Mouse (Mus musculus) bone marrow macrophage, adult 2 months (primary cell): ENCODE measurements around the gene Baiap2l1. TPM values are rescaled to one million over a fixed set of nuclear protein-coding genes. Genes with fewer than 3 reads are reported as not detected.

Experiments
- H3K27ac ChIP-seq: 2 replicates; pipeline ENCODE4 v1.5.1; 2012; ENCODE audit warnings: low read depth, low read length; ENCODE audit not compliant: insufficient read depth
- H3K4me1 ChIP-seq: 2 replicates; pipeline ENCODE4 v1.6.1; 2012; ENCODE audit warnings: low read length; ENCODE audit not compliant: control insufficient read depth, insufficient read depth
- H3K4me3 ChIP-seq: 2 replicates; pipeline ENCODE4 v1.5.1; 2012; ENCODE audit warnings: mild to moderate bottlenecking, low read length, moderate library complexity; ENCODE audit not compliant: insufficient read depth
- CTCF ChIP-seq: IDR thresholded peaks from 2 replicates; pipeline ENCODE4 v1.5.1; 2012; ENCODE audit warnings: low read depth, mild to moderate bottlenecking, low read length, moderate library complexity
- POLR2A ChIP-seq: IDR thresholded peaks from 2 replicates; pipeline ENCODE4 v1.6.1; 2012; ENCODE audit warnings: mild to moderate bottlenecking, low read depth, low read length, borderline replicate concordance
- polyA plus RNA-seq: library from polyadenylated mRNA; stranded (reverse); fragments of >200 nt; gene quantifications from 2 replicates; pipeline ENCODE4 v1.2.4, GENCODE M21; 2012; ENCODE audit not compliant: missing spikeins, insufficient read depth, insufficient read length

Gene Baiap2l1
- polyA plus RNA-seq, 1 experiment = not detected

DNA sequence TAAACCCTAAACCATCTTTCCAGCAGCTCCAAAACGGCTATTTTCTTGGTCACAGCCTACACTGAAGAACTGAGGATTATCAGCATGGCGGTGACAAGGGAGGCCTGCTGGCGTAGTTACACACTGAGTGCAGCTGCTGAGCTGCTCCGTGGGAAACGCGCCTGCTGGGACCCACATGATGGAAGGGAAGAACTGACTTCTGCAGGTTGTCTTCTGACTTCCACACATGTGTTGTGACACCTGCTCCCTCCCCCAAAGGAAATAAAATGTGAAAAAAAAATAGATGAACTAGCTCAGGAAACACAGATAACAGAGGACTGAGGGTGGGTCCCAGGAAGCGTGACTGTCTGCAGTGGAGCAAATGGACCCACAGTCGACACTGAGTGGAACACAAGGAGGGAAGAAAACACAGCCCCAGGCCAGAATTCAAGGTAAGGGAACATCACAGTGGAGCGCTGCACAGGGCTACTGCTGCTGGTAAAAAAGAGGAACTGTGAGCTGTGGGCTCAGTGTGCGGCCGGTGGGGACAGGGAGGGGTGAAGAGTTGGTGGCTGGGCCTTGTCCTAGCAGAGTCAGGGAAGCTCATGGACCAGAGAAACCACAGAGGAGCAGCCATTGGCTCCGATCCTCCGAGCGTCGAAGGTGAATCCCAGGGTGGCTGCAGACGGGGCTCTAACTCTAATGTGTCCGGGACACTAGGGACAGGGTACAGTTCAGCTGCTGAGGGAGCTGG lies 80.8 kb downstream of the Baiap2l1 start:
- Histone ChIP-seq H3K4me1 (peaks cover 14% of the 10 kb centered on the region), H3K27ac (no peak overlapping the region), H3K4me3 (no peak overlapping the region)
- no peak for TF ChIP-seq POLR2A

DNA sequence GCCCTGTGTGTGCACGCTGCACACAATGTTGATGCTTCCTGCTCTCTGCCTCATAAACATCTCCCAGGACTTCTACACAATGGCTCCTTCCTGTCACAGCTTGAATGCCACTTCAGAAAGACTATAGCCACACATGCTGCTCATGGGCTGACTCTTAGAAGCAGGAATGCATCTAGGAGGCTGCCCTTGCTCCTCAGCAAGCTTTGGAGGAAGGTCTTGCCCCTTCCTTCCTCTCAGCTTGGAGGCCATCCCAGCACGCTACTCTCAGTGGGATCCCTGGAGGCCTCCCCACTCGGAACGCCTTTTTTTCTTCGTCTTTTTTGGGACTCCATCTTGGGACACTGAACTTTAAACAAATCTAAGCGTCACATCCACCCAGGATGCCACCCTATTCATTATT lies 83.0 kb downstream of the Baiap2l1 start:
- Histone ChIP-seq H3K27ac (no peak overlapping the region), H3K4me1 (peaks cover 13% of the 10 kb centered on the region), H3K4me3 (no peak overlapping the region)
- TF ChIP-seq CTCF (no peak), POLR2A (no peak)

DNA sequence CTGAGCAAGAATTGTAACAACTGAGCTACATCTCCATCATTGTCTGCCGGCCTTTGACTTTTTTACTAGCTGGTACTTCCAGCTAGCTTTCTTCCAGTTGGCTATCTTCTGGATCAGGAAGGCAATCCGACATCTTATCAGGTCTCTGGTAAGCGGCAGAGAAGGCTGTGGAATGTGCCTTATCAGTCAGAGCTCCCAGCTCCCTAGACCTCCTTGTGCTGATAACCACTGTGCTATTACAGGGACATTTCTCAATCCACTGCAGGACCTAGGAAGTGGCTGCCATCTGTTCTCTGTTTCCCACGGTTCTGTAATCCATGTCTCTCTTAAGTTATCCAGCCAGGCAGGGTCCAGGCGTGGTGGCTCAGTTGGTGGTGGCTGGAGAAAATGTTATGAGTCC lies 86.1 kb downstream of the Baiap2l1 start:
- TF ChIP-seq POLR2A (no peak), CTCF (no peak)
- H3K4me1 ChIP-seq = peaks cover 16% of the 10 kb centered on the region
- no peak overlapping the region for H3K27ac ChIP-seq
- no peak overlapping the region for H3K4me3 ChIP-seq

DNA sequence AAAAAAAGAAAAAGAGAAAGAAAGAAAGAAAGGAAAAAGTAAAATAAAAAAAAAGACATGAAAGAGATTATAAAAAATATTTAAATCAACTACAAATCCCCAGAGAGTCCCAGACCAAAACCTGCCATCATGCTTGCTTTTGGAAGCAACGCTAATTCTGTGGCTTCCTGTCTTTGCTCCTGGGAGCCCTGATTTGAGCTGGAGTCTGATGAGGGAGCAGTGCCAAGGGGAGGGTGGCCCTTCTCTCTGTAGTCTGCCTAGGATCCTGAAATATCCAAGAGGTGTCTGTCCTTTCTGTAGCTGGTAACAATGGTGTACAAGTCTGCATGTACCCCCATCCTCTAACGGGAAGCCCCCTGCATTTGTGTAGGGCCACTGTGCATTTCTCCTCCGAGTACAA lies 86.8 kb downstream of the Baiap2l1 start:
- TF ChIP-seq POLR2A (no peak), CTCF (no peak)
- H3K4me1 ChIP-seq = peaks cover 21% of the 10 kb centered on the region
- no peak overlapping the region for H3K4me3 ChIP-seq
- no peak overlapping the region for H3K27ac ChIP-seq

DNA sequence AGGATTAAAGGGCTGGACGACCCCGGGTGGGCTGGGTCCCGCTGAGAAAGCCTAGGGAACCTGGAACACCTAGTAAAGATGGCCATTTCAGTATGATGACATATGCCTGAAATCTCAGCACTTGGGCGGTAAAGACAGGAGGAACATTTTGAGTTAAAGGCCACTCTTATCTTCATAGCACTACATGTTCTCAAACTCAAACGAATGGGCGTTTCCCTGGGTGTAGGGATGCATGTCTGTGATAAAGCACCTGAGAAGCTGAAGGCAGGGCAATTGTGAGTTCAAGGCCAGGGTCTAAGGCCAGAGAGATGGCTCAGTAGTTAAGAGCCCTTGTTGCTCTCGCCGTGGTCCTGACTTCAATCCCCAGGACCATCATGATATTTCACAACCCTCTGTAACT lies 87.5 kb downstream of the Baiap2l1 start:
- no peak overlapping the region for H3K27ac ChIP-seq
- no peak overlapping the region for H3K4me3 ChIP-seq
- TF ChIP-seq POLR2A (no peak), CTCF (no peak)
- H3K4me1 ChIP-seq = peaks cover 25% of the 10 kb centered on the region

DNA sequence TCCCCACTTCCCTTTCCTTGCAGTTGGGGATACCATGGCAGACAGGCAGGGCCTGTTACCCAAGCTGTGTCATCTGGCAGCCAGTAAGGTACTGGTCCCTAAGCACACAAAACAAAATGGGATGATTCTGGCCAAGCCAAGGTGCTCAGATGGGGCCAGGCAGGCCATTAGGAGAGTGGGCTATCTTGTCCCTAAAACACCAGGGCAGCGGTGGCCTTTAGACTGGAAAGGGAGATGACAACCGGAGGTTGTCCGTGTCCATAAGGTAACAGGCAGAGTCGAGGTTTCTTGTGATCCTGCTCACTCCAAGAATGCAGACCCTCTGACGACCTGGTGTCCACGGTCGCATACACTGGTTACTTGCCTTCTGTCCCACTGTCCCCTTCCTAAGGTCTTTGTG lies 88.0 kb downstream of the Baiap2l1 start:
- H3K27ac ChIP-seq = no peak overlapping the region
- TF ChIP-seq POLR2A = no peak
- no peak for TF ChIP-seq CTCF
- H3K4me1 ChIP-seq = peaks cover 25% of the 10 kb centered on the region
- H3K4me3 ChIP-seq = no peak overlapping the region

DNA sequence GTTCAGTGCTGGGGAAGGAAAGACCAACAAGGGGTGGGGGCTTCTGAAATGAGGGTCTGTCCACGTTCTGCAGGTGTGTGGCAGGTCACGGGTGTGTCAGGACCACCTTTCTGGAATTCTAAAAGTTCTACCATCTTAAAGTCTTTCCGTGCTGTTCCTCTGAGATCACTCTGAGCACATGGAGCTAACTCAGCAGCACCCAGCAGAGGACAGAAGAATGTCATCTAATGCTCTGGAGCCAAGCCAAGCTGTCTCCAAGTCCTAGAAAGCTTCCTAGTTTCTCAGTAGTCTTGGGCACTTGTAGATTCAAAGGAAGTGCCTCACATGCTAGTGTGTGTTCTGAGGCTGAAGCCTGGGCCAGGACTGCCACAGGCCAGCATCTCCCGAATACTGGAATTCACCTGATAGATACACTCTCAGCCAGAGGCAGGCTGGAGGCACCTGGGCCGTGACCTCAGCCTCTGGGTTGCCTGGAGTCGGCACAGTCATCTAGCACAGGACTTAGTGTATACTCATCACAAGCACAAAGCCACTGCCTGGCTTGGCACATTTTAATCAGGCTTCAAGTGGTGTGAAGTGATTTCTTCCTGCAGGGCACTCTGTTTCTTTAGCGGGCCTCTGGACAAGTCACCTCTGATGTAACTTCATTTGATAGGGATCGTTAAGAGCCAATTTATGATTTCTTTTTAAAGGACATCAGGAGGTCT lies 90.2 kb downstream of the Baiap2l1 start:
- Histone ChIP-seq H3K4me3 (no peak overlapping the region), H3K27ac (no peak overlapping the region), H3K4me1 (peaks cover 25% of the 10 kb centered on the region)
- TF ChIP-seq POLR2A (no peak), CTCF (no peak)

DNA sequence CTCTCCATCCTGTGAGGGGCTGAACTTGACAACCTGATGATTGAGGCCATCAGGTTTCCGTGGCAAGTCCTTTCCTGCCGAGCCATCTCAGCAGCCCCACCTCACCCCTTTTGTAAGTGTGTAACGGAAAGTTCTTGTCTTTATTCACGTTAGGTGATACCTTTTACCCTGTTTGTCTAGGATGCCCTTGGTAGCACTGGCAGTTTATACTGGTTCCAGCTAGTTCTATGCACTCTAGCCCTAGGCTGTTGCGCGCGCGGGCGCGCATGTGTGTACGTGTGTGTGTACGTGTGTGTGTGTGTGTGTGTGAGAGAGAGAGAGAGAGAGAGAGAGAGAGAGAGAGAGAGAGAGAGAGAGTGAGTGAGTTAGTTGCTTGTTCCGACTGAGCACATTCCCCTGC lies 94.4 kb downstream of the Baiap2l1 start:
- no peak for TF ChIP-seq CTCF
- no peak for TF ChIP-seq POLR2A
- peaks cover 41% of the 10 kb centered on the region for H3K4me1 ChIP-seq
- H3K4me3 ChIP-seq = no peak overlapping the region

DNA sequence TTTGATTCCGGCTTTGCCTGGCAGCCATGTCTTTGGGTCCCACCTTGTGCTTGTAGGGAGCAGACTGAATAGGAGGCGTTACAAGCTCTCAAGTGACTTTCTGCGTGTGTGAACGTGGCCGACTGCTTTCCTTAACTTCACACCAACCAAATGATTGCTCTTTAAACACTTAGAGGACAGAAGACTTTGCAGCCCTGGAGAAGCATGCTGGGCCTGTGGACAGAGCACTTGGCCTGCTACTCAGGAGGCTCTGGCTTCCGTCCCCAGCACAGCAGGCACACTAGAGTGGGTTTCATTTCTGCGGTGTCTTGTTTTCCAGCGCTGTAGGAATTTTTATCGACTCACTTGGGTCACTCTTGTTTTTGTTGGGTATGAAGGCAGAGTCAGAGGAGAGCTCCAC lies 94.8 kb downstream of the Baiap2l1 start:
- TF ChIP-seq CTCF (no peak), POLR2A (no peak)
- Histone ChIP-seq H3K4me1 (peaks cover 41% of the 10 kb centered on the region), H3K27ac (no peak overlapping the region), H3K4me3 (no peak overlapping the region)

More for the DNA sequence above, 94.4 kb downstream of the Baiap2l1 start:
- H3K27ac ChIP-seq = no peak overlapping the region

DNA sequence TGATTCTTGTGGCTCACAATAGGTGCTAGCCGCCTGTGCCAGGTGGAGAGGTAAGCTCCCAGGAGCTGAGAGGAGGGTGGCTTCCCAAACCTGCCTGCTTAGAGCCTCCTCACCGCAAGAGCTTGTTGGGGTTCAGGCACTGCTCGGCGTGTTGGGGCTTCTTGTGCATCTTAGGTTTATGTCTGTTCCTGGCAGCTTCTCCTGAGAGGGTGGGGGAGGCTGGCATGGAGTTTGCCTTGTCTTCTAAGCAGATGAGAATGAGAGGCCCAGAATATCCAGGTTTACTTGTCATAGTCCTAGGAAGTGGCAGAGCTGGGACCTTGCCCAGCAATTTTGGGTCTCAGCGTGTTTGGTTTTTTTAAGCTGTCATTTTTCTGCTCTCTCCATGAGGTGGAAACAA lies 96.1 kb downstream of the Baiap2l1 start:
- no peak overlapping the region for H3K27ac ChIP-seq
- no peak for TF ChIP-seq POLR2A
- no peak for TF ChIP-seq CTCF
- no peak overlapping the region for H3K4me3 ChIP-seq

DNA sequence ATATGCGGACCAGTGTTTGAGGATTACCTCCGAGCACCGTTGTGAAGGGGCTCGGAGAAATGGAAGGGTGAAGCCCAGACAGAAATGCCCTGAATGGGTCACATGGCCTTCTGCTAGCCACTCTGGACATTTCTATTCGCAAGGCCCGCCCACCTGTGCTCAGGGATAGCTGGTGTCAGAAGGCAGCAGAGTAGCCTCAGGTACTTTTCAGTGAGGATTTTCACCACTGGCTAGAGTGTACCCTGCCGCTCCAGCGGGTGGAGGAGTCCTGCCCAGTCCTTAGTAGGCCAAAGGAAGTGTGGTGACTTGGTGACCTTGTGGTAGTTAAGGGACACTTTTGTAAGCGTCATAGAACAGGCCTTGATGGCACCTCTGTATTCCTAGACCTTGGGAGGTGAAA lies 96.6 kb downstream of the Baiap2l1 start:
- H3K4me1 ChIP-seq = peaks cover 28% of the 10 kb centered on the region
- H3K4me3 ChIP-seq = no peak overlapping the region
- H3K27ac ChIP-seq = no peak overlapping the region
- TF ChIP-seq CTCF = no peak
- no peak for TF ChIP-seq POLR2A

More for the DNA sequence above, 96.1 kb downstream of the Baiap2l1 start:
- H3K4me1 ChIP-seq = peaks cover 32% of the 10 kb centered on the region
